Mouse (Mus musculus) C2C12 (cell line): Measurements from ENCODE around the gene Supt5.

Experiments used
- CTCF ChIP-seq: IDR thresholded peaks from one replicate; pipeline ENCODE4 v1.5.1; 2011; ENCODE audit not compliant: control insufficient read depth, insufficient read depth, insufficient read length
- FOSL1 ChIP-seq: IDR thresholded peaks from one replicate; pipeline ENCODE4 v1.8.0; 2011; ENCODE audit warnings: mild to moderate bottlenecking, low read length; ENCODE audit not compliant: poor library complexity, insufficient read depth, severe bottlenecking
- MAX ChIP-seq: IDR thresholded peaks from one replicate; pipeline ENCODE4 v1.6.1; 2011; ENCODE audit warnings: mild to moderate bottlenecking, control low read depth
- MYOD1 ChIP-seq: IDR thresholded peaks from one replicate; pipeline ENCODE4 v1.6.1; 2011; ENCODE audit warnings: low read depth; ENCODE audit not compliant: control insufficient read depth, insufficient read length
- MYOG ChIP-seq: IDR thresholded peaks from one replicate; pipeline ENCODE4 v1.6.1; 2011; ENCODE audit not compliant: control insufficient read depth, insufficient read length; ENCODE audit errors: extremely low read depth
- USF1 ChIP-seq: IDR thresholded peaks from one replicate; pipeline ENCODE4 v1.6.1; 2011; ENCODE audit warnings: low read depth, mild to moderate bottlenecking, control low read depth, moderate library complexity

- TF ChIP-seq CTCF (no peak), MAX (no peak), FOSL1 (no peak), USF1 (no peak), MYOD1 (no peak), MYOG (no peak)
Measured at GRCm38 (mm10) chr7:28357984-28358383, 19.4 kb upstream of the Supt5 start.
